Mouse (Mus musculus): ENCODE measurements around the gene Gabrr1. TPM values are rescaled to one million over a fixed set of nuclear protein-coding genes. Genes with fewer than 3 reads are reported as not detected.
A peak's percentile ranks its signal among the peaks of the same experiment; 100 is the strongest.

Gabrr1 gene
- polyA plus RNA-seq, 1 experiment from 2014 or later, result 0.24 TPM

- 3% methylated on average over 2 of the region's 2 CpGs for WGBS
- Histone ChIP-seq H3K27me3 (ENCODE audit: control insufficient read depth, insufficient read depth, low read length) (no peaks in the 10 kb centered on the region), H3K9ac (no peak overlapping the region), H3K4me1 (replicated peaks; ENCODE audit: control insufficient read depth, insufficient read depth, low read length) (no peaks in the 10 kb centered on the region), H3K4me3 (replicated peaks; ENCODE audit: low read length) (no peak overlapping the region), H3K9me3 (ENCODE audit: control insufficient read depth, low read length) (no peaks in the 10 kb centered on the region), H3K4me2 (replicated peaks) (no peak overlapping the region), H3K27ac (no peak overlapping the region), H3K36me3 (replicated peaks; ENCODE audit: control insufficient read depth, insufficient read depth) (no peaks in the 10 kb centered on the region)
- DNase-seq (ENCODE audit: low spot score) (no peak), ATAC-seq (ENCODE audit: low FRiP score) (no peak)
These were observed 65.8 kb downstream of the Gabrr1 start for GRCm38 (mm10) chr4:33198117-33198516.

GRCm38 (mm10) chr4:33204682-33205081 is 72.4 kb downstream of the Gabrr1 start:
- DNase-seq (ENCODE audit: low spot score), result peak; percentile 51
- no peak overlapping the region for H3K4me2 ChIP-seq (replicated peaks)
- H3K36me3 ChIP-seq (replicated peaks; ENCODE audit: control insufficient read depth, insufficient read depth), result no peaks in the 10 kb centered on the region
- no peak overlapping the region for H3K4me3 ChIP-seq (replicated peaks; ENCODE audit: low read length)
- peaks cover 7% of the 10 kb centered on the region; the same call in 1 of the 2 replicates for H3K4me1 ChIP-seq (replicated peaks; ENCODE audit: control insufficient read depth, insufficient read depth, low read length)
- H3K27ac ChIP-seq, result no peak overlapping the region
- H3K9ac ChIP-seq, result no peak overlapping the region
- H3K9me3 ChIP-seq (ENCODE audit: control insufficient read depth, low read length), result no peaks in the 10 kb centered on the region
- ATAC-seq (ENCODE audit: low FRiP score), result no peak
- H3K27me3 ChIP-seq (ENCODE audit: control insufficient read depth, insufficient read depth, low read length), result no peaks in the 10 kb centered on the region
- WGBS, result 5% methylated on average over 4 of the region's 4 CpGs

GRCm38 (mm10) chr4:33207551-33207950 is 75.2 kb downstream of the Gabrr1 start:
- 76% methylated on average over 2 of the region's 2 CpGs for WGBS
- no peaks in the 10 kb centered on the region for H3K27me3 ChIP-seq (ENCODE audit: control insufficient read depth, insufficient read depth, low read length)
- H3K4me2 ChIP-seq (replicated peaks), result no peak overlapping the region
- no peak overlapping the region for H3K4me3 ChIP-seq (replicated peaks; ENCODE audit: low read length)
- H3K4me1 ChIP-seq (replicated peaks; ENCODE audit: control insufficient read depth, insufficient read depth, low read length), result peaks cover 15% of the 10 kb centered on the region; the same call in 1 of the 2 replicates
- H3K27ac ChIP-seq, result no peak overlapping the region
- ATAC-seq (ENCODE audit: low FRiP score) (no peak), DNase-seq (ENCODE audit: low spot score) (no peak)
- H3K36me3 ChIP-seq (replicated peaks; ENCODE audit: control insufficient read depth, insufficient read depth), result no peaks in the 10 kb centered on the region
- H3K9me3 ChIP-seq (ENCODE audit: control insufficient read depth, low read length), result no peaks in the 10 kb centered on the region
- H3K9ac ChIP-seq, result no peak overlapping the region

GRCm38 (mm10) chr4:33208881-33209841 is 76.8 kb downstream of the Gabrr1 start, which contains the start of gene Srsf12:
Srsf12 (plus strand) TSS chr4:33208991.
- Histone ChIP-seq H3K9me3 (ENCODE audit: control insufficient read depth, low read length) (peaks cover 3% of the 10 kb centered on the region; the same call in 1 of the 2 replicates), H3K36me3 (replicated peaks; ENCODE audit: control insufficient read depth, insufficient read depth) (no peaks in the 10 kb centered on the region), H3K27me3 (ENCODE audit: control insufficient read depth, insufficient read depth, low read length) (no peaks in the 10 kb centered on the region), H3K27ac (peak within 1 kb of the TSS; percentile 89), H3K4me3 (replicated peaks; ENCODE audit: low read length) (peak within 1 kb of the TSS; percentile 94), H3K9ac (peak within 1 kb of the TSS; percentile 98), H3K4me1 (replicated peaks; ENCODE audit: control insufficient read depth, insufficient read depth, low read length) (peaks cover 15% of the 10 kb centered on the region; the same call in 1 of the 2 replicates), H3K4me2 (replicated peaks) (peak within 1 kb of the TSS; percentile 93)
- DNase-seq (ENCODE audit: low spot score) (peak; percentile 67), ATAC-seq (ENCODE audit: low FRiP score) (peak; percentile 91)
- WGBS, result 3% methylated on average over 64 of the region's 65 CpGs

Other genes starting within 250 kb of the Gabrr1 start
- gene Ankrd6, start 181.7 kb upstream of the Gabrr1 start, polyA plus RNA-seq (2014; fragmentation: Nextera tagmentation; extraction: Ambion mirVana), result 23.0 and 24.7 TPM in 2 replicates
- 35.8 and 40.0 TPM in 2 replicates for gene Rragd, start 149.5 kb upstream of the Gabrr1 start, polyA plus RNA-seq (2014; fragmentation: Nextera tagmentation; extraction: Ambion mirVana)
- gene Ube2j1, start 101.1 kb upstream of the Gabrr1 start, polyA plus RNA-seq (2014; fragmentation: Nextera tagmentation; extraction: Ambion mirVana), result 78.3 and 89.3 TPM in 2 replicates
- 0.50 and 0.94 TPM in 2 replicates for gene Gabrr2, start 69.5 kb upstream of the Gabrr1 start, polyA plus RNA-seq (2014; fragmentation: Nextera tagmentation; extraction: Ambion mirVana)
- 2.1 and 2.3 TPM in 2 replicates for gene Pm20d2, start 57.2 kb downstream of the Gabrr1 start, polyA plus RNA-seq (2014; fragmentation: Nextera tagmentation; extraction: Ambion mirVana)
- 68.5 and 80.0 TPM in 2 replicates for gene Srsf12, start 76.5 kb downstream of the Gabrr1 start, polyA plus RNA-seq (2014; fragmentation: Nextera tagmentation; extraction: Ambion mirVana)
- gene Pnrc1, start 157.6 kb downstream of the Gabrr1 start, polyA plus RNA-seq (2014; fragmentation: Nextera tagmentation; extraction: Ambion mirVana), result 61.4 and 66.3 TPM in 2 replicates
- gene Rngtt, start 177.8 kb downstream of the Gabrr1 start, polyA plus RNA-seq (2014; fragmentation: Nextera tagmentation; extraction: Ambion mirVana), result 26.5 and 26.7 TPM in 2 replicates

Data from hindbrain, embryonic 14.5 days (tissue).